Mouse (Mus musculus): Measurements from ENCODE around the gene Tspan9.

- TF ChIP-seq CTCF (IDR thresholded peaks at IDR 0.05; ENCODE audit: borderline replicate concordance, extremely low read depth, insufficient read depth, insufficient read length) (no peak), POLR2A (IDR thresholded peaks at IDR 0.05; ENCODE audit: borderline replicate concordance, extremely low read depth, insufficient read depth, insufficient read length, poor library complexity, severe bottlenecking) (no peak)
These were observed 90.2 kb downstream of the Tspan9 start for GRCm38 (mm10) chr6:128053000-128053732.
